Mouse (Mus musculus) urinary bladder, postnatal 4 days (tissue): ENCODE measurements around the gene Nars2.

Experiments used
- DNase-seq, 2 experiments: peaks; one replicate each; pipeline ENCODE4 v3.0.0; 2021 to 2022; ENCODE audit warnings: low spot score in 2 of 2

The Nars2 gene

GRCm38 (mm10) chr7:97072061-97072460, 120.8 kb downstream of the Nars2 start:
- DNase-seq, result no peak

GRCm38 (mm10) chr7:97074974-97075373, 123.7 kb downstream of the Nars2 start:
- DNase-seq, result no peak

GRCm38 (mm10) chr7:97076977-97077376, 125.7 kb downstream of the Nars2 start:
- no peak for DNase-seq

GRCm38 (mm10) chr7:97078685-97079084, 127.4 kb downstream of the Nars2 start:
- no peak for DNase-seq

GRCm38 (mm10) chr7:97079145-97079544, 127.8 kb downstream of the Nars2 start:
- DNase-seq, result no peak

GRCm38 (mm10) chr7:97079651-97080365, 128.5 kb downstream of the Nars2 start:
- no peak for DNase-seq

- no peak for DNase-seq
Measured at GRCm38 (mm10) chr7:97080621-97081241, 129.4 kb downstream of the Nars2 start.

- peak; percentile 70 to 73 for DNase-seq
Measured at GRCm38 (mm10) chr7:97081242-97081958, 130.1 kb downstream of the Nars2 start, which contains the start of gene Gab2. Gene Gab2 (plus strand): TSS chr7:97081586.

- DNase-seq, result no peak
Measured at GRCm38 (mm10) chr7:97081959-97082218, 130.6 kb downstream of the Nars2 start.

- peak; percentile 68 to 73 for DNase-seq
Measured at GRCm38 (mm10) chr7:97082219-97083101, 131.2 kb downstream of the Nars2 start.

- no peak for DNase-seq
Measured at GRCm38 (mm10) chr7:97083579-97083978, 132.3 kb downstream of the Nars2 start.

GRCm38 (mm10) chr7:97084181-97084580, 132.9 kb downstream of the Nars2 start:
- no peak for DNase-seq

- DNase-seq, result no peak
Measured at GRCm38 (mm10) chr7:97085291-97085690, 134.0 kb downstream of the Nars2 start.

- no peak for DNase-seq
Measured at GRCm38 (mm10) chr7:97094241-97094640, 142.9 kb downstream of the Nars2 start.

GRCm38 (mm10) chr7:97108119-97108518, 156.8 kb downstream of the Nars2 start:
- no peak for DNase-seq
